Mouse (Mus musculus): ENCODE measurements around the gene Kcnj2.
A peak's percentile ranks its signal among the peaks of the same experiment; 100 is the strongest.

The Kcnj2 gene

GRCm38 (mm10) chr11:111092967-111093366, 27.0 kb downstream of the Kcnj2 start:
- DNase-seq: no peak

GRCm38 (mm10) chr11:111096612-111097011, 30.6 kb downstream of the Kcnj2 start:
- no peak for DNase-seq

DNA sequence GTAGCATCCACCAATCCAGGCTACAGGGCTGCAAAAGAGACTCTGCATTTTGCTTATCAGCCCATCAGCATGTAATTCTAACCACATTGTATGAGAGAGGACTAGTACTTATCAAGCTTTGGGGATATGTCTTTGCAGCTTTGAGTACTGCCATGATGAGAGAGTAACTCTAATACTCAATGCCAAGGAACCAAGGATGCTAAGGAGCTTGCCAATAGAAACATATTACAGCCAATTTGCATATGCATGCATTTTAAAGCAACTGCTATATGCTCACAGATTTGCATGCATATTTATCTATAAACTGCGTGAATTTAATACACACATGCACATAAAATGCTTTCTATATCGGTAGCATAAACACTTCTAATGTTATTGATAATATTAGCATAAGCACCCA, 34.2 kb downstream of the Kcnj2 start:
- DNase-seq: no peak

- DNase-seq: no peak
Measured at GRCm38 (mm10) chr11:111100651-111101050, 34.7 kb downstream of the Kcnj2 start.

- no peak for DNase-seq
Measured at GRCm38 (mm10) chr11:111101620-111102176, 35.7 kb downstream of the Kcnj2 start.

GRCm38 (mm10) chr11:111104422-111104821, 38.5 kb downstream of the Kcnj2 start:
- peak; percentile 34 for DNase-seq

GRCm38 (mm10) chr11:111108130-111108529, 42.2 kb downstream of the Kcnj2 start:
- no peak for DNase-seq

DNA sequence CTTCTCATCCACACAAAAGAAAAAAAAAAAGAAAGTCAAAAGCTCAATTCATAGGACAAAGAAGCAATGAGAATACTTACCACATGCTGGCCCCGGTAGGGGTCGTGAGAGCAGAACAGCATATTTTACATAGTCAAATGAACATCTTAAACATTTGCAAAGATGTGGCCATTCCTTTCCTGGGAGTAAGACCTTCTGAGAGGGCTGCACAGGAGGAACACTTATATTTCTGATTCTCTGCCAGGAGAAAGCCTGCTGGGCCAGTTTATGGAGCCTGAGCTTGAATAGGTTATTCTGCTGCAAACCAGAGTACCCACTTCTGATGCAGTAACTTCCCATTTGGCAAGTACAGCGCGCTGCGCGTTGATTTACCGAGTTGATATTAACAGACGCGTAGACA, 55.5 kb downstream of the Kcnj2 start:
- DNase-seq: no peak

- DNase-seq: no peak
Measured at GRCm38 (mm10) chr11:111123324-111123723, 57.4 kb downstream of the Kcnj2 start.

- no peak for DNase-seq
Measured at GRCm38 (mm10) chr11:111125963-111126362, 60.0 kb downstream of the Kcnj2 start.

Data from right cerebral cortex, adult 18-20 months (tissue).